Mouse (Mus musculus) ovary, postnatal 36 days (tissue): ENCODE data around the gene Camk2n1.

Experiments
- DNase-seq: peaks from one replicate; pipeline ENCODE4 v3.0.0; 2022; ENCODE audit warnings: low spot score, mixed read lengths

Camk2n1 gene

DNA sequence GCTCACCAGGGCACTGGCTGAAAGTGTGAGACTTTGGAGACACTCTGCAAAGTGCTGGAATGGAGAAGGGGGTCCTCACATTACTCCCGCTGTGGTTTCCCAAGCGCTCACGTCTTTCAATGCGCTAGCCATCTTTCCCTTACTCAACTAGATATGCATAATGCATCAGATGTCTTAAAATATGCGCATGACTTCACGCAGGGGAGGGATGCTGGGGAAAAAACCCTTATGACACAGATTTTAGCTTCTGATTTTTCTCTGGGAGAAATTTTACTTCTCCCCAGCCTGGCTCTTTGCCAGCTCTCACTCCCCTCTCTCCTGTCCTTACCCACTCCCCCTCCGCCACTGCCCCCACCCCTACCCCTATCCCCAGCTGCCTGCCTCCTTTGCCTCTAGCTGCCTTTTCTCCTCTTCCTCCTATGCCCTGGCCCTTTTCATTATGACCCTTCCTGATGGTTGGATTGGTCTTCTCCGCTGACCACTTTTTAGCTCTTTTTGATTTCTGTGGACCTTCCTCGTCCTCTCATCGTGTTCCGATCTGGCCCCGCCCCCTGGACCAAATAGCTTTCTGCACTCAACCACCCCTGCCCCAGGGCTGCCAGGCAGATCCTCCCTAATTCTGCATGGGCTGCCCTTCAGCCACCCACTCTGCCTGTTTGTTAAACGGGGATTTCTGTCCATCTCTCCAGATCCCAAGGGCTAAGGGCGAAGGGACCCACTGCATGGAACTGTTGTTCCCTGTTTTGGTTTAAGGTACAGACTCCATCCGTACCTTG lies 6.1 kb upstream of the Camk2n1 start:
- DNase-seq: no peak

DNA sequence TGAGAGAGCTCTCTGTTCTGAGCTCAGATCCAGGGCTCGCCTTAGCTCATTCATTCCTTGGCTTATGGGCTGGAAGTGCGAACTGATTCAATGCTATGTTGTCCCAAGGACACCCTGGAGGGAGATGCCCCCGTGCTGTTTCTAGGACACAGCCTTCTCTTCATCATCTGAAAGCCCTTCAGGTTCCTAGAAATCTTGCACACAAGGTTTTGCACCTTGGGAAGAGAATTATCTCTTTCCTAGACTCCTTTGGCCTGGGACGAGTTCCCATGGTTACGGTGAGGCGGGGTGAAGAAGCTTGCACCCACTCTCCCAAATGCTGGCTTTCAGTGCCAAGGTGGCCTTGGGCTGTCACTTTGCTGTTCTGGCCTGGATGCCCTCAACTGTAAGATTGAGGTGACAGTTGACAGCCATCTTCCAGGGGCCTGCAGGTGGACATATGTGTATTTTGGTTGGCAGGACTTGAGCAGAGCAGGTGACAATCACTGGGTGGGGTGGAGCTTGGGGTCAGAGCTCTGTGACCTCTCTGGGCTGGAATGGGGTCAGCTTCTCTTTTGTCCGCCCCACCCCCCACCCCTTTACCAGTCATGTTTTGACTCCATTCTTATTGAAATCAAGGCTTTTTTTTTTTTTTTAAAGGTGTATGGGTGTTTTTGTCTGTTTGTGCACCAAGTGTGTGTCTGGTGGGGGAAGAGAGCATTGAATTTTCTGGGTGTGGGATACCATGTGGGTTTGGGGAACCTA lies 5.1 kb upstream of the Camk2n1 start:
- no peak for DNase-seq

DNA sequence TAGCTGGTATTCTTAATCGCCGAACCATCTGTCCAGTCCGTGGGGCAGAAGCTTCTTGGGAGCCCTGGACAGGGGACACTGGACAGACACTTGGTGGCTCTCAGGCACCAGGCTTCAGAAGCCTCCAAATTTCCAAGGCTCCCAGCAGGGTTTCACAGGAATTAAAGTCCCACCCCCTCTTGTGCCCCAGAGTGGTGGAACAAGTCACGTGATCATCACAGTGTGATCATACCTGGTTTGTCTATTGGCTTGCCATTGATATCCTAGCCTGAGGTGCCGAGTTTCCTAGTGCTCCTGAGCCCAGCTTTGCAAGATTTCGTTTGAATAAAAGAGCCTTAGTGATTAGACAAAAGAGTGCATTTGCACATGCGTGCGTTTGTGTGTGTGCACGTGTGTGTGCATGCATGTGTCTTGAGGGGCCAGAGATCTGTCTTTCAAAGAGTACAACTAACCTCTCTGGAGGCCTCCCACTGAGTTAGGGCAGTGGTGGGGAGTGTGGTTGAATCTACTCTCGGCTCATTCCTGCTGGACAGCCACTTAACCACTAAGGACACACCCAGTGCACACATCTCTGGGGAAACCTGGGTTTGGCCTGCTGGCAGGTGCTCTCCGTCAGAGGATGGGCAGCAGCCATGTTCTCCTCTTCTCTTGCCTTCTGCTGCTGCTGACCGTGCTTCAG lies 4.3 kb upstream of the Camk2n1 start:
- no peak for DNase-seq

DNA sequence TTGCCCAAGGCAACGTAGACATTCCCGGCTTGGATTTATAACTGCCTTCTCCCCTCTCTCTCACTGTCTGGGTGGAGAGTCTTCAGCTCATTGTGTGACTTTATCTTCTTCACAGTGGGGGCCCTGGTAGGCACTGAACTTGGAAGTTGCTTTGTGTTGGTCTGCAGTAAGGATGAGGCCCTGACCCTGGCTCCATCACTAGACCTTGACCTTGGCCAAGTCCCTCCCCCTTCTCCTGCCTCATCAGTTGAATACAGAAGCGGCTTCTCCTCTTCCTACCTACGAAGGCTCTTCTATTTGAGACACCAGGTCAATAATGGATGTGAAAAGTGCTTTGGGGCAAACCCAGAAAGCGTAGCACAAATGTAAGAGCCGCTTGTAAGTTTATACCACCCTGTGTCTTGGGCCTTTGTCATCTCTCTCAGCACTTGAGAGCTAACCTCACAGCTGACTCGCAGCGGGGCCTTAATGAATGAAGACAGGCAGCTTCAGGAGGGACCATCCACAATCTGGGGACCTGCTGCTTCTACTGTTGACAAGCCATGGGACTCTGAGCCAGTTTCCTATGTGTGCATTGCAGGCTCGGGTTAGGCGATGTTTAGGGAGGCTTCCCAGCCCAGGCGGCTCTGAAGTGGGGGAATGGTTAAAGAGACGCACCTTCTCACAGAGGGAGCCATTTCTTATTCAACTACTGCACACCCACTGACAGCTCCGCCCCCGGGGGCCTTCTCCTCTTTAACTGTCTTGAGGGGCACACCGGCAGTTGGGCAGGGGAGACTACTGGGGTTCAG lies 1.6 kb upstream of the Camk2n1 start:
- DNase-seq: no peak

DNA sequence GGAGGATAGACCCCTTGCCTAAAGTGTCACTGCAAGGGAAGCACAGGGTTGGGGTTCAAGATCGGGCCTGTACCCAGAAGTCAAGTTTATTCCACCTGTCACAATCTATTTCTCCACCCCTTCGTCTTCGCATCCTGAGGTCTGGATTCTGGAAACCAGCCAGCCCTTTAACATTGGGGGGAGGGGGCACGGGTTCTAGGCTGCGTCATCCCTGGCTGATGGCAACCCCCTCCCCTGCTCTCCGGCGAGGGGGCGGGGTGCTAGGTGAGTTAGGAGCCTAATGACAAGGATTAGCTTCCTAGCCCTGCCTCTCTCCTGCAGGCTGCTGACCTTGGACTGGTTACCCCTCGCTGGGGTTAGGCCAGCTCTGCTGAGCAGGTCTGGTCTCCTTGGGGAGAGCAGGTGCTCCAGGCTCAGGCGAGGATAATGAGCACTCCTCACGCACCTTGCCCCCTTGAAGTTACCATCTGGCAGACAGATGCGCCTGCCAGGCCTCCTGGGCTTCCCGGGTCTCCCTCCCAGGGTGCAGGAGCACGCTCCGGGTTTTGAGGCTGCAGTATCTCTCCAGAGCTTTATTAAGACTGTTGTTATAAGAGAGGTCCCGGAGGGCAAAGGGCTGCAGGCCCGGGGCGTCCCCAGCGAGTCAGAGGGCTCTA lies 889 bp upstream of the Camk2n1 start:
- DNase-seq: no peak

DNA sequence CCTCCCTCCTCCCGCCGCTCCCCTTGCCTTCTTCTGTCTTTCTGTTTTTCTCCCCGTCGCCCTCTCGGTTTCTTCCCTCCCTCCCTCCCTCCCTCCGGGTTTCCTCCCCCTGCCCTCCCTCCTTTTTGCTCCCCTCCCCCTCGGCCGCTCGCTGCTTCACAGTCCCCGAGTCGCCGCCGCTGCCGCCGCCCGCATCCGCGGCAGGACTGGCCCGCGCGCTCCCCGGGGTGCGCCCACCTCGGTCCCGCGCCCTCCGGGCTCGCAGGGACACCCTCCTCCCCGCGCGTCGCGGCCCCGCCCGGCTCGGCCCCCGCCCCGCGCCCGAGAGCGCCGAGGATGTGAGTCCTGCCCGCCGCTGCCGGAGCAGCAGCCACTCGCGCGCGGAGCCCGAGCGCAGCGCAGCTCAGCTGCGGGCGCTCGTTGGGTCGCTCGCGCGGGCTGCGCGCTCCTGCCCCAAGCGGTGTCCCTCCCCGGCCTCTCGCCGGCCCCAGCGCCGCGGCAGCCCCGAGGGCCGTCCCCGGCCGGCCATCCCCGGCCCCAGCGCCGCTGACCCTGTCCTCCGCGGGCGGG lies 542 bp downstream of the Camk2n1 start:
- DNase-seq: peak; percentile 70

DNA sequence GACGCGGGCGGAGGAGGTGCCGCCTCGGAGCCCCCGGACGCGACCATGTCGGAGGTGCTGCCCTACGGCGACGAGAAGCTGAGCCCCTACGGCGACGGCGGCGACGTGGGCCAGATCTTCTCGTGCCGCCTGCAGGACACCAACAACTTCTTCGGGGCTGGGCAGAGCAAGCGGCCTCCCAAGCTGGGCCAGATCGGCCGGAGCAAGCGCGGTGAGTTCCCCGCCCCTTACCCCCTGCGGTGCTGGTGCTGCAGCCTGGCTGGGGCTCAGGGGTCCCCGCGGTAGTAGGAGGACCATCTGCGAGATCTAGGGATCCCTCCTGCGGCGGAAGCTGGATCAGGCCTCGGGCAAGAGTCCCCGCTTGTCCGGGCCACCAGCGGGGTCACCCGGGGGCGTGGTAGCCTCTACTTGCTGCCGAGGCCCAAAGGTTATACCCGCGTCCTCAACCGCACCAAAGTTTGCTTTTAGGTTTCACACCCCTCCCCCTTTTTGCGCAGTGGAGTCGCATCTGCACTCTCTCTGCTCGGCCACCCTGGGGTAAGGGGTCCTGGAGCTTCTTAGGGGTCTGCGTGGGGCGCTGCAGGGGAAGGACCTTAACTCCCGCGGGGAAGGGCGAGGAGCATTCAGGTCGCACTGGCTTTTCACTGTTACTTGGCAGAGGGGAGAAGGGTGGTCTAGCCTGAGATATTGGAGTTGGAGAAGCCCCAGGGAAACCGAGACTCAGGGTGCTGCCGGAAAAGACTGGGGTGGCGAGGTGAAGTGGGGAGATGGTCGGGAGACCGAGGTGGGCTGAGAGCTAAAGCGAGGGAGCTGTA lies 1.2 kb downstream of the Camk2n1 start:
- DNase-seq: no peak

DNA sequence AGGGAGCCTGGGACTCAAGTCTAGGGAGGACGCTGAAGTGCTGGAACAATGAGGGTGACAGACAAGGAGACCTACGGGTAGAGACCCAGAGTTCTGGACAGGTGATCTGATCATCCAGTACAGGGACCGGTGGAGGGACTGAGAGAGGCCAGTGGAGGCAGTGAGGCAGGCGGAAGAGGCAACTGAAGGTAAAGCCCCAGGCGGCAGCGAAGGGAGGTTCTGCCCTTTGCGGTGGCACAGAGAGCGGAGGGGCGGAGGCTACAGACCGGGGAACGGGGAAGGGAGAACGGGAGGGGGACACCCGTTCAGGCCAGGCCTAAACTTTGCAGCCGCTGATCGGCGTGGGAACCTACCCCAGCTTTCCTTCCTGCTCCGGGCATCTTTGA lies 1.8 kb downstream of the Camk2n1 start:
- DNase-seq: no peak

DNA sequence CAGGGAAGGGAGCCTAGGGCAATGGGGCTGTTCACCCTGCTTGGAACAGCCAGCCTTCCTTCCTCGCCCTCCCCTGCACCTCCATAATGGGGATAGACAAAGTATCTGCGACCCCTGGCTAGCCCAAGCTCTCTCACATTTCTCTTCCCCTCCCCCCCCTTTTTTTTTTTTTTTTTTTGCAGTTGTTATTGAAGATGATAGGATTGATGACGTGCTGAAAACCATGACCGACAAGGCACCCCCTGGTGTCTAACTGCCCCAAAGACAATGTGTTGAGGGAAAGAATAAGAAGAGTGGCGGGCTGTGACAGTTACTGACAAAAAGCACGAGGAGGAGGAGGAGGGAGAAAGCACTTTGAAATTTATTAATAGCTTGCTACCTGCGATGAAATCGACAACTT lies 2.4 kb downstream of the Camk2n1 start:
- no peak for DNase-seq

DNA sequence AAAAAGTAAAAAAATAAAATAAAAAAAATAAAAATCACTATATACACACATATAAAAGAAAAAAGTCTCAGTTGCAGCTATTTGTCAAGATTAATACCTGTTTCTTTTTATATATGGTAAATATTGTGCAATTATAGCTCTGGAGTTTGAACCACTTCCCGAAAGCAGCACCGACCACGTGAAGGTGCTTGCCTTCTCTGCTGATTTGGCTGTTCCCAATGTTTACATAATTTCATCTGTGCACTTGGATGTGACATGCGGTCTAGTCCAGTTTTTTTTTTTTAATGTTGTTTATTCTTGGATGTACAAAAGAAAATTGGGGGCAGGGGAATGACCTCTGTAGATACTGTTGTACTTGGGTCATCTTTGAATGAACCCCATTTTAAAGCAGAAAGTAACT lies 3.0 kb downstream of the Camk2n1 start:
- DNase-seq: no peak

DNA sequence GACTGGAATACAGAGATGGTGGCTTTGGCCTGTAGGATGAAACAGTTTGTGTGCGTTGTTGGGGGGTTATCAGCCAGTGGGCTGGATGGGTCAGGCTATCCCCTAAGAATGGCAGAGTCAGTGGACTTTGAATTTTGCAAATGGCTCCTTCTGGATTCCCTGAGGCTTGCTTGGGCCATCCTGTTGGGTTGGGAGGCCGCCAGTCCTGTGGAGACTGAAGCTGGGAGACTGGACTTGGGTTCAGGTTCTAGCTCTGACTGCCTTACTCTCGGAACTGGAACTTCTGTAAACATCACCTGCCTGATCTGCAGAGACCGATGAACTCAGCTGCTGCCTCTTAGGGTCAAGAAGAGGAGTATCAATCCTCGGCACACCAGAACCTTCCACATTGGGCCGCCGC lies 4.1 kb downstream of the Camk2n1 start:
- no peak for DNase-seq

DNA sequence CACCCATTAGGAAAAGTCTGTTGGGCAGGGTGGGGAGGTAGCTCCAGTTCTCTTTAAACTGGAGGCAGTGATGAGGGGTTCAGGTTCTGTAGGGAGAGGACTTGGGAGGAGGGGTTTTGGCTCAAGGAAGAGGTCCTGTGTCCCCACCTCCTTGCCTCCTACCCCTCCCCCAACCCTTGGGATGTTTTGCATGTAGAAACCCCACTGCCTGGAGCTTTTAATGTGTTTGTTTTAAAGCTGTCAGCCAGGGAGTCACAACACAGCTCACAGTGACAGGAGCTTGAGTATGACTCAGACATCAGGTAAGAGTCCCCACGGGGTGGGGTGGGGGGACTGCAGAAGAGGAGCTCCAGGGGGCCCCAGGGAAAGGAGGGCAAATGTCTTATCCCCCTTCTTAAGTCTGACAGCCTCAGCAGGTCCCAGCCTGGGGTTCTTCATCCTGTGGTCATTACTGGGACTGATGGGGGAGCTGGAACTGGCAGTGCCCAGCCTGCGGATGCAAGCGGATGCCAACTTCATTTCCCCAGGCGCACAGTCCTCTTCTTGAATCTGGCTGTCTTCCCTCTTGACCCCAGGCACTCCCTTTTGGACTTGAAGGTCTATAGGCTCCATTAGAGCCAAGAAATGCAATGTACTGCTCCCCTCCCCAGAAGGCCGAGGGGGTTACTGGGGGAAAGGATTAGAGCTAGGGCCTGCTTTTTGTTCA lies 4.8 kb downstream of the Camk2n1 start:
- no peak for DNase-seq

DNA sequence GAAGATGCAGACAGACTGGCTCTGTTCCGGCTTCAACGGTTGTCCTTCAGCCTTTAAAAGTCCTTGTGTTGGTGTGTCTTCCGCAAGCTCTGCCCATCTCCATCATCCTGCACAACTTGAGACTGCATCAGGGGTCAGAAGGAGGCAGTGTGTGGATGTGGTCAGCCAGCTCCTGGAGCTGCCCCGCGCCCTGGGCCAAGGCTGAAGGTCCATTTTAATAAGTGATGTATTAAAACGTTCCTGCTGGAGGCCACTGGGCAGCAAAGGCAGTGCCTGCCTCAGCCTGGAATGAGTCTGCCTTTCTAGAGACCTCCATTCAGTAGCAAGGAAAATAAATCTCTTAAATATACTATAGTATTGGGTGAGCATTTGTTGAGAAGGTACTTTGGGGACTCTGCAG lies 5.7 kb downstream of the Camk2n1 start:
- no peak for DNase-seq

DNA sequence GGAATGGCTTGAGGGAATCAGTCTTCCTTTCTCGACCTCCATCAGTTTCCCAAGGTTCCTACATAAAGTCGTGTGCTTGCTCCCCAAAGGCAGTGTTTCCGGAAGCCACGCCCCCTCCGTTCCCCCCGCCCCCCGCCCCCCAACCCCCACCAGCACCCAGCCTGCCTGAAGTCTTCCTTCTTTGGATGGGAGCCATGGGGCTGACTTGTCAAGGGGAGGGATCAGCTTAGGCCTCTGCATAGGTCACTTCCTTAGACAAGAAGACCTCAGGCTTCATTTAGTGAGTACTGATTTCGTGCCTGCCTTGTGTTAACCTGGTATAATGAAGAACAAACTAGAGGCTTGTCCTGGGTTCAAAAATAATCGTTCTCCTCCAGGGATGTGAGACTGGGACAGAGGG lies 6.8 kb downstream of the Camk2n1 start:
- DNase-seq: no peak

DNA sequence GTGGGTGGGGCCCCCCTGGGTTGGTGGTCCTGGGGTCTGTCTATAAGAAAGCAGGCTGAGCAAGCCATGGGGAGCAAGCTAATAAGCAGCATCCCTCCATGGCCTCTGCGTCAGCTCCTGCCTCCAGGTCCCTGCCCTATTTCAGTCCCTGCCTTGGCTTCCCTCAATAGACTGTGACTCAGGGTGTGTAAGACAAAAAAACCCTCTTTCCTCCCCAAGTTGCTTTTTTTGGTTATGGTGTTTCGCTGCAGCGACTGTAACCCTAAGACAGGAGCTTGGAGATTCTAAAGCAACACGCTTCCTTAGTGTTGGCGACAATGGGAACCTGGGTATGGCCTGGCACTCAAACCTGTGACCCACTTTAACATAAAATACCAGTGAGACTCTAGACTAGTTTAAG lies 7.4 kb downstream of the Camk2n1 start:
- DNase-seq: no peak

DNA sequence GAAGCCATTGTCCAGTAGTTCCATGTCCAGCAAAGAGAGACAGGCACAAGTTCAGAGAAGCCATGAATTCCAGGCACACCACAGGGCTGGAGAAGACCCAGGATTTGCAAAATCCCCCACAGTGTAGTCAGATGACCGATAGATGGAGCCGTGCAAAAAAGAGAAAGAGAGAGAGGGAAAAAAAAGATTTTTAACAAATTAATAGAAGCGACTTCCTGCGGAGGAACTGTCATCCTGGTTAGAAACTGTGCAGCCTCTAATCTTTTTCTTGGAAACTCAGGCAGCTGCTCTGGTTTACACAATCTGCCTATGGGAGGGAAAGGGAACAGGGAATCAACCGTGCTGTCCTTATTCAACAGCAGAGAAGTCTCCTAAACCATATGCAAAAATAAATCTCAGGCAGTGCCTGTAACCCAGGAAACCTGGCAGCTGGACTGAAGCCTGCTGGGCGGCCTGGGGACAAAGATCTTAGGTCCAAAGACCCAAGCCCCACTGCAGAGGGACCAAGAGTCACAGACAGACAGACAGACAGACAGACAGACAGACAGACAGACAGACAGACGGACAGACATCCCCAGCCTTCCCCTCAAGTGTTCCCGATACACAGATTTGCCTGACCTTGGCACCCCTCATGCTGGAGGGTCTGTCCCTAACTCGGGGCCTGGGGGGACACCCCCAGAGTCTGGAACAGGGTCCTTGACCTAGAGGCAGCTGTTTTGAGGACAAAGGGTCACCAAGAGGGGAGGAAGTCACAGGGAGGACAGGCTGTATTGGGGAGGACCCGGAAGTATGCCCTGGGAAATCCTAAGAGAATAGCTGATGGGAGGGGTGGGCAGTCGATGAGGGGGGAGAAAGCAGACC lies 9.1 kb downstream of the Camk2n1 start:
- DNase-seq: no peak

DNA sequence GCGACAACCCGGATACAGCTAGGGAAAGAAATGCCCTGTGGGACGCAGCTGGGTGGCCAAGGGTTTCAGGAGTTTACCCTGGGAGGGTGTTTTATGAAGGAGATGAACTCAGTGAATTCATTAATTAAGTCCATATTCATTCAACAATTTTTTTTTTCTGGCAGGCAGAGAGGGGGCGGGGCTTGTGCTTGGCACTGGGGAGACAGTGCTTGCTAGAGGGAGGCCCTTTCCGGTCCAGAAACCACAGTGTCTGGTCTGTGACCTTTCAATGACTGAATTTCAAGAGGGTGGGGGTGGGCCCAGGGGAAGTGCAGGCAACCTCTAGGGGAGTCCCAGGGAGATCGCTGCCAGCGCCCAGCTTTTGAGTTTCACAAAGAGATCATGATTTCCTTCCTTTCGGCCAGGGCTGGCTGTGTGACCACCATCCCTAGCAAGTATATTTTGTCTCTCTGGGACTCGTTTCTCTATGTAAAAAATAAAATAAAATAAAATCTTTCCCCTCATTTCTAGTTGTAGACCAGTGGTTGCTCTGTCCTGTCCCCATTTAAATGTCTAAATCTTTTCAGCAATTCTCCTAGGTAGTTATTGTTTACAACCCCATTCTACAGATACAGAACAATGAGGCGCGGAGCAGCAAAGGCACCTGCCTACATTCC lies 9.8 kb downstream of the Camk2n1 start:
- DNase-seq: peak; percentile 71

DNA sequence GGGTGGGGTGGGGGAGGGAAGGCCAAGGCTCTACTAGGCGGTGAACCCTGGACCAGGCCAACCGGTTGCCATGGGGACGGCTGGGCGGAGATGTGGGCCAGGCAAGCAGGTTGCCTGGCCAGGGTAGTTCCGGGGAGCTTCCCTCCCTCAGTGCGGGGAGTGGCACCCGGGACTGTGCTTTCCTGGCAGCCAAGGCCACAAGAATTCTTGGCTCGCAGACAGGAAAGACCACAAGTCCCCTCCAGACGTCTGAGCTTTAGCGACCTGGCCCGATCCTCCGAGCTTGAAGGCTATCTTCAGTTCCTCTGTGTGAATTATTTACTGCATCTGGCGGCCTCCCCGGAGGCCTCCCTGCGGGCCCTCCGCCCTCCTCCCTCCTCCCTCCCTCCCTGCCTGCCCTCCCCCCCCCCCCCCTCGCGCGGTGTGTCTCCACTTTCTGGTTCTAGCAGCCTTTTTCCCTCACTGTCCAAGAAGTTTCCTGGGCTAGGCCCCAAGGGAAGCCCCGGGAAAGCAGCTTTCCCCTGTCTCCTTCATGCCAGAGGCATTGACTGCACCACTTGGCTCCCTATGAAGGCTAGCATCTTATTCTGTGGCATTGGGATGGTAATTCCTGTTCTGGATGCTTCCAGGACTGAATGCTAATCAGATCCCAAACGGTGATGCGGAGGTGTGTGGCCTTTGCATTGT lies 10.7 kb downstream of the Camk2n1 start:
- DNase-seq: peak; percentile 81
